Mouse (Mus musculus) CH12F3 (cell line): ENCODE results near the gene Plb1.

Source experiments
- in situ Hi-C: fragments of 300-500 bp; cut with MboI; formaldehyde crosslinking; loops from 2 replicates; pipeline ENCODE4 v1.14.3; 2020; ENCODE audit warnings: low sequenced_read_pairs

The Plb1 gene

GRCm38 (mm10) chr5:32371239-32371638, 138.7 kb downstream of the Plb1 start:
- in situ Hi-C loops, result no loop called here

- in situ Hi-C loops, result no loop called here
These were observed 146.0 kb downstream of the Plb1 start for GRCm38 (mm10) chr5:32378546-32378945.

- in situ Hi-C loops, result no loop called here
These were observed 156.1 kb downstream of the Plb1 start for GRCm38 (mm10) chr5:32388656-32389055.

DNA sequence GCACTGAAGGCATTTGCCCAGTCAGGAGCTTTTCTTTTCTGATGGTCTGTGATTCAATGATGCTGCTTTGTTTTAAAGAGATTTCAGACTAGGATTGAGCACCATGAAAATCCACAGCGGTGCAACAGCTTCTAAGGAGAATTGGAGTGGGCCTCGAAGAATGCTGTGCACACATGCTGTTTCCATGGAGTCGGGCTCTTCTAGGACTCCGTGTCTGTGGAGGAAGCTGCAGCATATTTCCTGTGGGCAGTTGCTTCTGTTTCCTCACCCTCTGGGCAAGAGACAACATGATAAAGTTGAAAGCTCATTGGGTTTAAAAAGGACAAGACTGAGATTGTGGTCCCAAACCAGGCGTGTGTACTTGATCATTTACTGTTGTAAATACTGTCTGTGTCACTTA, 157.8 kb downstream of the Plb1 start:
- in situ Hi-C loops, result no loop called here

DNA sequence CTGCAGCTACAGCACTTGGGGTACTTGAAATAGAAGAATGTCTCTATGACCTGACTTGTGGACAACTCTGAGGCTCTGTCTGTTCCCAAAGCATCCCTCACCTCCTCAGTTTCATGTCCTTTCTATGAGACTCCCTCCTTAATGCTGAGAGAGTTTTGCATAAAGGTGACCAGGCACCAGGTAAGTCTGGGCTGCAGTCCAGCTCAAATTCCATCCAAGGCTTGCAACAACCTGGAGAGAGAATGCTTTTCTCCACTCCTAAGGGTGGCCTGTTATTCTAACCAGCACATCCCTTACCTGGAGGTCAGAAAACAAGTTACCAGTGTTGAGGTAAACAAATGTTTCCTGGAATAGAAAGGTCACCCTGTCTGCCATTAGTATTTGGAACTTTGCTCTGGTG, 159.8 kb downstream of the Plb1 start:
- in situ Hi-C loops, result no loop called here

GRCm38 (mm10) chr5:32394586-32394985, 162.1 kb downstream of the Plb1 start:
- in situ Hi-C loops, result no loop called here

GRCm38 (mm10) chr5:32395101-32395892, 162.8 kb downstream of the Plb1 start:
- in situ Hi-C loops, result no loop called here

- in situ Hi-C loops, result no loop called here
These were observed 165.2 kb downstream of the Plb1 start for GRCm38 (mm10) chr5:32397719-32398118.

DNA sequence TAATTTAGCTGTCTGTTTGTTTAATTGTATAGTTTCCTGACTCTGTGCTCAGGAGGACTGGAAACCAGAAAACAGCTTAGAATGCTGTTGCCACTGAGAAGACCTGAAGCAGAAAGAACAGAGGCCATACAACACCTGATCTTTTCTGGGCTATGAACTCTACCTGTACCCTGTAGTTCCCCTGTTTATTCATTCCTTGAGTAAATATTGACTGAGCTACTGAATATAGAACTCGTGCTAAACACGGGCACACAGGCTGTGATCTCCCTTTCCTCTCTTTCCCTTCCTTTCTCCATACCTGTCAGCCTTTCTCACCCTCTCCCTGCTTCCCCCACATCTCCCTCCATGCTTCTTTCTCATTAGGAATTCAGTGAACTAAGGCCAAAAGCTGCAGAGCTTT, 168.4 kb downstream of the Plb1 start:
- in situ Hi-C loops, result no loop called here

DNA sequence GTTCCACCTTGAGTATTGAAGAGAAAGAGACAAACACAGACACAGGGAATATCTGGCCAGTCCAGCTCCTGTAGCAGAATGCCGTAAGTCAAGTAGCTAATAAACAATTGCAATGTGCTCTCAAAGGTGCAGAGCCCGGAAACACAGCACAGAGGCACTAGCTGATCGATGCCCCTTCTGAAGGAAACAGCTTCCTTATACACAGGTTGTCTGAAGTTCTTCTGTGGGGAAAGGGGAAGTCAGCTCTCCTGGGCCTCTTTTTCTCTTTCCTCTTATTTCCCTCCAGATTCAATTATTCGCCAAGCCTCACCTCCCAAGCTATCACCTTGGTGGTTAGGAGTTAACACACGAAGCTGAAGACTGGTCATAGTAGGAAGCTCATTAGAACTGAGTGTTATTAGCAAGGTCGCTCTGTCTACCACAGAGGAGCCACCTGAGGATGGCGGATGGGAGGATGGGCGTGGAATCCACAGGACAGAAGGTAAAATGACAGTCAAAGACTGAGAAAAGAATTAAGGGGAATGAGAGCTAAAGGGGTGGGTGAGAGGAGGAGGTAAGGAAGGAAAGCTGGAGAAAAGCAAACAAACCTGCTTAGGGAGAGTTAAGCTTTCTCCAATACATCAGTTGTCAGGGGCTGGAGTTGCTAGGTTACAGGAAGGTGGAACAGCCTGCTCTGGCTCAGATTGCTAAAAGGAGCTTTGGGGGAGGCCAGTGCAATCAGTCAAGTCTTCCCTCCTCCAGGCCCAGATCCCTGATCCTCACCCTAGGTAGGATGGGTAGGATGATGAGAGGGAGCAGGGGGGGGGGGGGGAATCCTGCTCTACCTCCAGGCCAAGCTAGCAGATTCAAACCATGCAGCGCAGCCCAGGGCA, 170.8 kb downstream of the Plb1 start:
- in situ Hi-C loops, result no loop called here

- in situ Hi-C loops, result no loop called here
These were observed 172.8 kb downstream of the Plb1 start for GRCm38 (mm10) chr5:32405199-32405855.

- in situ Hi-C loops, result no loop called here
These were observed 176.3 kb downstream of the Plb1 start for GRCm38 (mm10) chr5:32408771-32409170.

DNA sequence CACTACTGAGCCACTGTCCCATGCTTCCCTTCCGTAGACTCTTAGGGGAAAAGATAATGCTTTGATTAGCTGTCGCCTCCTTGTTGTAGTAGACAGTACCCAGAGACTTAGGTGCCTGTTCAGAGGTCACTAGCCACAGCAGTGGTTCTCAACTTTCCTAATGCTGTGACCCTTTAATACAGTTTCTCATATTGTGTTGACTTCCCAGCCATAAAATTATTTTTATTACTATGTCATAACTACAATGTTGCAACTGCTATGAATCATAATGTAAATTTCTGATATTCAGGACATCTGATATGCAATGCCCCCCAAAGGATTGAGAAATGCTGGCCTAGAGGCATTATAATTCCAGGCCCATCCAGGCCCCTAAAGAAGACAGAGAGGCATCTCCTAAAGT, 177.2 kb downstream of the Plb1 start:
- in situ Hi-C loops, result no loop called here

GRCm38 (mm10) chr5:32410954-32411688, 178.6 kb downstream of the Plb1 start:
- in situ Hi-C loops, result no loop called here

GRCm38 (mm10) chr5:32412186-32412950, 179.9 kb downstream of the Plb1 start:
- in situ Hi-C loops, result no loop called here

DNA sequence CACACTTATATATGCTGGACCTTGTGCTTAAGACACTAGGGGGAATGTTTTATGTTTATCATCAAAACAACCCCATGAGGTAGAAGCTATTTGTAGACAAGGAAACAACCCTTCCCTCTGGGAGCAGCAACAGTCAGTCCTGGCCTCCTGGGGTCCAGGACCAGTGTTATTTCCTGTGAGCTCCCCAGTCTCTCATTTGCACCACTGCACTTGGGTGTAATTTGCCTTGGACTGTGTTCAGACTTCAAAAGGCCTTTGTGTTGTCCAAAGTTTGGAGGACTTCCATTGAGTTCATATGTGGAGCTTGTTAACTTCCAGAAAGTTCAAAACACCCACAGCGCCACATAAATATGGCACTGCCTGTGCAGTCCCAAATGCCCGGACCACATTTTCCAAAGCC, 180.6 kb downstream of the Plb1 start:
- in situ Hi-C loops, result no loop called here

DNA sequence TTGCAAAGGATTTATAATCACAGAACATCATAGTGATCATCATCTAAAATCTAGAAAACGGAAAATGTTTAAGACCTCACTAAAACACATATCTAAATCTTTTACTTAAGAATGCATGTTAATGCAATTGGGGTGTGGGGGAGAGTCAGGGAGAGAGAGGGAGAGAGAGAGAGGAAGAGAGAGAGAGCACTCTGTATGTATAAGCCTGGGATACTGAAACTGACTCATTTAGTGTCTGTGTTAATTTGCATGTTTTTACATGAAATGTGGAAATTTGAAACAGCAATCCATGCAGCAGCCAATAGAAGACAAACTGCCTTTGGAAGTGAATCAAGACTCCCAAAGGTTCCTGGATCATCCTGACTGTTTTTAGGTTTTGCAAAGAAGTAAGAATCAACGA, 181.1 kb downstream of the Plb1 start:
- in situ Hi-C loops, result no loop called here

GRCm38 (mm10) chr5:32414461-32414985, 182.0 kb downstream of the Plb1 start:
- in situ Hi-C loops, result no loop called here

GRCm38 (mm10) chr5:32415554-32415953, 183.0 kb downstream of the Plb1 start:
- in situ Hi-C loops, result no loop called here
